Mouse (Mus musculus) forebrain, embryonic 10.5 days (tissue): ENCODE measurements around the gene Ttc39b. TPM values are rescaled to one million over a fixed set of nuclear protein-coding genes. Genes with fewer than 3 reads are reported as not detected.

Source experiments
- DNase-seq: peaks from one replicate; pipeline ENCODE4 v3.0.0-alpha.2; 2017; ENCODE audit warnings: low spot score; ENCODE audit errors: extremely low spot score
- H3K27ac ChIP-seq: fragments of 300-500 bp; sonication (generic); 2 replicates; pipeline ENCODE4 v1.5.1; 2016; ENCODE audit warnings: mild to moderate bottlenecking
- H3K27me3 ChIP-seq: fragments of 300-500 bp; sonication (generic); 2 replicates; pipeline ENCODE4 v1.6.1; 2016; ENCODE audit warnings: mild to moderate bottlenecking; ENCODE audit not compliant: poor library complexity, severe bottlenecking
- H3K36me3 ChIP-seq: fragments of 300-500 bp; sonication (generic); replicated peaks from 2 replicates; pipeline ENCODE4 v1.6.1; 2016; ENCODE audit warnings: mild to moderate bottlenecking, moderate library complexity
- H3K4me1 ChIP-seq: fragments of 300-500 bp; sonication (generic); 2 replicates; pipeline ENCODE4 v1.6.1; 2016
- H3K4me3 ChIP-seq: fragments of 300-500 bp; sonication (generic); 2 replicates; pipeline ENCODE4 v1.5.1; 2016; ENCODE audit warnings: mild to moderate bottlenecking, moderate library complexity
- H3K9me3 ChIP-seq: fragments of 300-500 bp; sonication (generic); 2 replicates; pipeline ENCODE4 v1.6.1; 2016; ENCODE audit warnings: mild to moderate bottlenecking, moderate library complexity
- WGBS: fragments of 180-500 bp; shearing (Covaris S2); methylation state at CpG from one replicate; pipeline ENCODE4 v1.1.7; 2016; 5-methylcytosine and 5-hydroxymethylcytosine counted together
- polyA plus RNA-seq: library from polyadenylated mRNA; unstranded; fragments of >200 nt; fragmentation: Nextera tagmentation; extraction: Ambion mirVana; gene quantifications from 2 replicates; pipeline ENCODE4 v1.2.1, GENCODE M21; 2016

Ttc39b gene
- polyA plus RNA-seq, 1 experiment from 2014 or later = 3.1 TPM

DNA sequence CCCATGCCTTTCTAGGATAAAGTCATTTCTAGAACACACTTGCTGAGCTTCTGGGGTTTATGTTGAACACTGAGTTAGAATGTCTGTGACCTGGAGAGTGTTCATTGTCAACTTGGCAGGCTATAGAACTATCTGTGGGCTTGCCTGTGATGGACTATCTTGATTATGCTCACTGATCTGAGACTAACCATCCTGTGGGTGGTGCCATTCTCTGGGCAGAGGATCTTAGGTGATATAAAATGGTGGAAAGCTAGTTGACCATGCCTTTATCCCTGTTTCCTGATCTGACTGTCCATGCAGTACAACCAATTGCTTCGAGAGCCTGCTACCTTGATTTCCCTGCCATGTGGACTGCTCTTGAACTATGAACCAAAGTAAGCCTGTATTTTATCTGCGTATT, 146.6 kb downstream of the Ttc39b start:
- Histone ChIP-seq H3K27me3 (no peaks in the 10 kb centered on the region), H3K4me1 (peaks cover 5% of the 10 kb centered on the region), H3K9me3 (no peaks in the 10 kb centered on the region), H3K27ac (no peak overlapping the region), H3K36me3 (no peaks in the 10 kb centered on the region), H3K4me3 (no peak overlapping the region)
- DNase-seq = peak; percentile 4
- WGBS = 96% methylated on average over 2 of the region's 2 CpGs

DNA sequence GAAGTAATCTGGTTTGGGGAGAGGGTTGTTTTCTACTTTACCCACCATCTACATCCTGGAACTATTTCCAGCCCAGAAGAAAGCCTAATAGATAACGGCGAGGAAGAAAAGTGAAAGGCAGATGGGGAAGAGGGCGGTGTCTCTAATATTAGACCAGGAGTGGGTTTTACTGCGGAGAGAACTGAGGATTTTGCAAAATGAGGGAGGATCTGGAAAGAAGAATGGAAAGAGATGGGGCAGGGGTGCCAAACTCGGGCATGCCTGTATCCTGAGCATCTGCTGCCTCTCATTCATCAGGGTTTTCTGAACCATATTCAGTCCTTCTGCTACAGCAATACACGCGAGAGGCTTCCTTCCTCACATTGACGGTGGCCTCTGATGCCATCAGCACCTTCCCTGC, 149.1 kb downstream of the Ttc39b start:
- Histone ChIP-seq H3K27ac (no peak overlapping the region), H3K9me3 (no peaks in the 10 kb centered on the region), H3K36me3 (no peaks in the 10 kb centered on the region), H3K4me1 (peaks cover 17% of the 10 kb centered on the region), H3K27me3 (no peaks in the 10 kb centered on the region), H3K4me3 (no peak overlapping the region)
- peak; percentile 7 for DNase-seq
- WGBS = 94% methylated on average over 8 of the region's 8 CpGs

DNA sequence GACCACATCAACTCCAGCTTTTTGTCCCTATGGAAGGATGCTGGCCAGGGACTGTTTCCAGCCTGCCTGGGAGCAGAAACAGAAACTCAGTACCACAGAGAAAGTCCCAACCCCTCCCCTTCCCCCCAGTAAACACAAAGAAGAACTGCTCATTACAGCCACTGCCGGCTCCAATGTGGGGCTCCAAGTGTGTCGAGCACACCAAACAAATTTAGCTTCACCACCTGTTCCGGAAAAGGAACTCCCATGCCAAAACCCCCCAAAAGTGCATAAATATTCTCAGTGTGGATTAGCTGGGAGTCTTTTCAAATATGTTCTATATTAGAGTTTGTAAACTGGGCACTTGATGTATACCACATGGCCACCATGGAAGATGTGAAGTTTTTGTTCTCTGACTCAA, 151.8 kb downstream of the Ttc39b start:
- Histone ChIP-seq H3K27ac (0 out of 2 replicates have a peak overlapping the region, but pooled peaks have one; percentile 40), H3K36me3 (no peaks in the 10 kb centered on the region), H3K4me1 (peaks cover 17% of the 10 kb centered on the region), H3K9me3 (no peaks in the 10 kb centered on the region), H3K4me3 (no peak overlapping the region), H3K27me3 (no peaks in the 10 kb centered on the region)
- WGBS = 79% methylated on average over 3 of the region's 3 CpGs
- peak; percentile 7 for DNase-seq

DNA sequence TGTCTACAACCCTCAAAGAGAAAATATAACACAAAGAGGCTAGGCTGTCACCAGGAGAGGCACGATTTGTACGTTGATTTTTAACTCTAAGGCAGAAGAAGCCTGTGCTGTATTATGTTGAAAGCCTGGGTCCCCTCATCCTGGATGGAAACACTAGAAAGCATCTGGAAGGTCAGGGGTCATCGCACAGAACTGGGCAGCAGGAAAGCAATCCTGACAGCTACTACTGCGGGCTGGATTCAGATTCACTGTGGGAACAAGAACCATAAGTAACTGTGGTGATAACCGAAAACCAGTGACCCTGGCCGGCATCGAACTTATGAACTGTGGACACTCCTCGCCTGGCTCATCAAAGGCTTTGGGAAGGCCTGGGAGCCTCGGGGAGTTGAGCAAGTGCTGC, 153.3 kb downstream of the Ttc39b start:
- H3K36me3 ChIP-seq = no peaks in the 10 kb centered on the region
- H3K4me1 ChIP-seq = peaks cover 17% of the 10 kb centered on the region
- 68% methylated on average over 9 of the region's 9 CpGs for WGBS
- H3K9me3 ChIP-seq = no peaks in the 10 kb centered on the region
- peak; percentile 14 for DNase-seq
- no peak overlapping the region for H3K27ac ChIP-seq
- no peaks in the 10 kb centered on the region for H3K27me3 ChIP-seq
- H3K4me3 ChIP-seq = no peak overlapping the region

Other genes with a start within 250 kb of the Ttc39b start
- gene Snapc3, start 93.5 kb upstream of the Ttc39b start, polyA plus RNA-seq = 54.4 and 55.8 TPM in 2 replicates
- gene Psip1, start 162.2 kb upstream of the Ttc39b start, polyA plus RNA-seq = 334 and 356 TPM in 2 replicates
- 6.1 and 7.3 TPM in 2 replicates for gene Ccdc171, start 201.3 kb upstream of the Ttc39b start, polyA plus RNA-seq